Mouse (Mus musculus) 416B (cell line): ENCODE measurements around the gene Eln.
A peak's percentile ranks its signal among the peaks of the same experiment; 100 is the strongest.

ENCODE experiments used
- DNase-seq: peaks from one replicate; pipeline ENCODE4 v3.0.0; 2011; ENCODE audit warnings: low read depth

Eln gene

GRCm38 (mm10) chr5:134746890-134747511 is at the start of gene Eln:
Eln (minus strand) TSS chr5:134747323.
- no peak for DNase-seq

DNA sequence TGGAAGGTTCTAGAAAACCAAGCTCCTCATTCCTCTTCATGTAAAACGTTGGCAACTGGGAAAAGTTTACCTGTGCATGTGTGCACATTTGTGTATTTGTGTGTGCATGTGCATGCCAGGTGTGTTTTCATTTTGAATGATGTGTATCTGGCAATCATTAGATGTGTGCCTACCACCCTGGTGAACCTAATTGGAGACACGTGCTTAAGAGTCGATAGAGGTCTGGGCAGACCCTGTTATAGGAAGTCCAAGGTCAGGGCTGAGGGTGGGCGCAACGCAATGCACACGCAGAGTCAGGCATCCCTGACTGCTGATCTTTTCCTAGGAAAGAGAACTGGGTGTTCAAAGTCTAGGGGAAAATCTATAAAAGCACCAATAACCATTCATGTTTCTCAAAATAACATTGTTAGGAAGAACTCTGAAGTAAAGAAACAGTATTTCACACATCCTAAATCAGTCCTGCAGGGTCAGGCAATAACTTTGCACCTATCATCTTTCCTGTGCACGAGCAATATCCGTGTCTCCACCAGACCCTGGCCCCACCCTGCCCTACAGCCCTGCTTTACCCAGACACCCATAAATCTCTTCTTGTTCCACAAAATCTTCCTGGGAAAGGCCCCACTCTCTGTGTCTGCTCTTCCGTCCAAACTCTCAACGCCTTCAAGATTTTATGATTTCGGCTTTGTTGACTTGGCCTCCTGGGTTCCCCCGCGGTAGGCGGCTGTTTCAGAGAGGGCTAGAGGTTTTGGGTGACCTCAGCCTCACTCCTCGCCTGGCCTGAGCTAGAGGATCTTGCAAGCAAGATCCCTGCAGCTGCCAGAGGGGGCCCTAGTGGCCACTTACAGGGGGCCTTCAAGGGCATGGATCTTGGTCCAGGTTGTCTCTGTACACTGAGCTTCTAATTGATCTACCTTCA is 43.2 kb upstream of the Eln start:
- no peak for DNase-seq

DNA sequence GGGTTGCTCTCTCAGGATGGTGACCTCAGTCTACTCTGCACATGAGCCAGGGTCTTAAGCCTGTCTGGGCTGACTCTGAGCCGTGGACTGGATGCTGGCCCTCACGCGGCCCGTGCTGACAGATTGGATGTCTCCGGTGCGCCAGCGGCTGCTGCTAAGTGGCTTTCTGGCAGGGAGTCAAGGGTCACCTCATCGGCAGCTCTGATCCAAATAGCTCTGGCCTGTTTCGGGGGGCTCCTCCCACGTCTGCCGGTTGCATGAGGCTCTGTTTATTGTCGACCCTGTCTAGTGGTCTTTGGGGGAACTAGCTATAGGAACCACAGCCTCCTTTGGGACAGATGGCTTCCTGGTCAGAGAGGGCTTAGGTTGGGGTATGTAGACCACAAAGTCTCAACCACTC is 41.1 kb upstream of the Eln start:
- DNase-seq = no peak

DNA sequence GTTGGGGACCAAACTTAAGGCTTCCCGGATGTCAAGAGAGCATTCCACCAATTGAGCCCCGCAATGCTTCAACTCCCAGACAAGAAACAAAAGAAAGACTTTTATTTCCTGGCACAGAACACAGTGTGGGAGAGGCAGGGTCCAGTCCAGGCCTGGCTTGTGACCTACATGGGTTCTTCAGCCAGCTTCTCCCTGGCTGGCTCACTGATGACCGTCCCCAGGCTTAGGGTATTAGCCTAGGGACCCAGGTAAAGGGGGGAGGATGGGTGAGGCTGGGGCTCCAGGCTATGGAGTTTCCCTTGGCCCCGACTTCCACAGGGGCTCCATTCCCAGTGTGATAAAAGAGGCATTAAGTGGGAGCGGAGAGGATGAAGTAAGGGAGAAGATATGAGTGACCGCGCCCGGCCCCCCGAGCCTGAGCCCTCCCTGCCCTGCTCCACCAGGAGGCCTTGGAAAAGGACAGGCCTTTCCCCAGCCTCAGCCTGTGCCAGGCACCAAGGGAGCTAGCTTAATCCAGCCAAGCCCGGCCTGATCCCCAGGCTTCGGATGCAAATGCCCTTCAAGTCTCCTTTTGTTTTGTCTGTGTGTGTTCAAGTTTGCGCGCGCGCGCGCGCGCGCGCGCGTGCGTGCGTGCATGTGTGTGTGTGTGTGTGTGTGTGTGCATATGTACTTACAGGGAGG is 38.7 kb upstream of the Eln start:
- DNase-seq = no peak

DNA sequence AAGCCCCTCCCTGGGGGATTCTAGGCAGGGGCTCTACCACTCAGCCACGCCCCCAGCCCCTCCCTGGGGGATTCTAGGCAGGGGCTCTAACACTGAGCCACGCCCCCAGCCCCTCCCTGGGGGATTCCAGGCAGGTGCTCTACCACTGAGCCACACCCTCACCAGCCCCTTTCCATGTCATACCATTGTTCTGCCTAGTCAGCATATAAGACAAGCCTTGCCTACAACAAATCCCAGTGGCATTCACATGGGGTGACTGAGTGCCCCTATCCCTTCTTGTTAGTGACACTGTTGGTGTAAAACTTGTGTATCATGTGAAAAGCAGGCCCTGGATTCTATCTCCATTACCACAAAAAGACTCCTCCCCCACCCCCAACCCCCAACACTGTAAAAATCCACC is 36.7 kb upstream of the Eln start:
- DNase-seq = no peak

DNA sequence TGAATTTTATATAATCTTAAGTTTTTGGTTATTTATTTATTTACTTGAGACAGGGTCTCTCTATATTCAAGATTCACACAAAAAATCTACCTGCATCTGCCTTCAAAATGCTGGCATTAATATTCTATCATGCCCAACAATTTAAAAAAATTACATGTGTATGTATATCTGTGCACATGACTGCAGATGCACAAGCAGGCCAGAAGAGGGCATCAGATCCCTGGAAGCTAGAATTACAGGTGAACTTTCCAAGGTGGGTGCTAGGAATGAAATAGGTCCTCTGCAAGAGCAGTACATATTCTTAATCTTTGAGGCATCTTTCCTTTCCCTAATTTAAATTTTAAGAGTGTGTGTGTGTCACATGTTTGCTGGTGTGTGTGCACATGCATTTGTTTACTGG is 33.8 kb upstream of the Eln start:
- peak; percentile 28 for DNase-seq

- no peak for DNase-seq
Measured at GRCm38 (mm10) chr5:134780146-134780545, 33.0 kb upstream of the Eln start.

GRCm38 (mm10) chr5:134776551-134776950 is 29.4 kb upstream of the Eln start:
- no peak for DNase-seq

GRCm38 (mm10) chr5:134772522-134772921 is 25.4 kb upstream of the Eln start:
- no peak for DNase-seq

DNA sequence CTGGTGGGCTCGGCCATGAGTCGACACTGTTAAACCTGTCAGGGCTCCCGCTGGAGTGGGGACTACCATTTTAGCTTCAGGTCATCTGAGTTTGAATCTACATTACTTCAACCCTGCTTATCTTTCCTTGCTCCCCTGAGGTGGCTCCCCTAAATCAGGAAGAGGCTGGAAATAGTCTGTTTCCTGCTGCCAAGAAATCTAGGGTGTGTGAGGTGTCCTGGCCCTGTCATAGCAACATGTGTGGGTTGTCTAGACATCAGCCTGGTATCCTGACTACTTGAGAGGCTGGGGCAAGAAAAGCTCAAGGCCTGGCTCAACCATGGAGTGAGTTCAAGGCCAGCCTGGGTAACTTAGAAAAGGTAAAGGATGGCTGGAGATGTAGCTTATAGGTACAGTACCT is 24.6 kb upstream of the Eln start:
- peak; percentile 86 for DNase-seq

GRCm38 (mm10) chr5:134769181-134769580 is 22.1 kb upstream of the Eln start:
- DNase-seq = peak; percentile 98

GRCm38 (mm10) chr5:134765441-134765840 is 18.3 kb upstream of the Eln start:
- DNase-seq = no peak

DNA sequence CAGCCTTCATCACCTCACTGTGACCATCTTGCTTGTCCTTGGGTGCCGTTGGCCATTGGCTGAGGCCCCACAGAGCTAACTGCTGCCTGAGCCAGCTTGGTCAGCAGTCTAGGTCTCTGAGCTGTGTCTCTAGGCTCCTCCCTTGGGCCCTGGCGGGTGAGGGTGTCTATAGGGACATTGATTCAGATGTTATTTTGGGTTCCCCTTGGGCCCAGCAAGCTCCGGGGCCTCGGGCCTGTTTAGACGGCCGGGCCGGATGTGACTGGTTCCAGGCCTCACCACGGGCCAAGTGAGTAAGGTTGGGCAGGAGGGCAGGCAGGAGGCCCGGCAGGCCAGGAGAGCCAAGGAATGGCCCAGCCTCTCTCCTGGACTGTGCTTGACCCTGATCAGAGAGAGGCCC is 16.2 kb upstream of the Eln start:
- DNase-seq = no peak

GRCm38 (mm10) chr5:134761409-134762124 is 14.4 kb upstream of the Eln start:
- no peak for DNase-seq

- DNase-seq = no peak
Measured at GRCm38 (mm10) chr5:134756031-134756430, 8.9 kb upstream of the Eln start.

DNA sequence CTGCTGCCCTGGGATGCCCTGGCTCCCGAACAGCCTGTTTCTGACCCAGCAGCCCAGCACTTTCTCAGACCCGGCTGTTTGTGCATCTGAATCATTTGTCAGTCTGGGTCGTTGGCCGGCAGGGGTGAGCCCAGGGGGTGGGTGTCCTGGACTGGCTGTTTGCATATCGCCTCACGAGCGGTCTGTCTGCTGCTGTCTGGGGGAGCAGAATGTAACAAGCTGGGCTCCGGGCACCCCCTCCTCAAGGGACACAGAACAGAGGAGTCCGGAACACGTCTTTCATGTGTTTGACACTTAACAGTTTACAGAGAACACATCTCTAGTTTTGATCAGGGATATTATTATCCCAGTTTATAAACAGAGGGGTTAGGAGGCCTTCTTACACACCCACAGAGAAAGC is 7.0 kb upstream of the Eln start:
- DNase-seq = no peak

- DNase-seq = no peak
Measured at GRCm38 (mm10) chr5:134750469-134750868, 3.3 kb upstream of the Eln start.

DNA sequence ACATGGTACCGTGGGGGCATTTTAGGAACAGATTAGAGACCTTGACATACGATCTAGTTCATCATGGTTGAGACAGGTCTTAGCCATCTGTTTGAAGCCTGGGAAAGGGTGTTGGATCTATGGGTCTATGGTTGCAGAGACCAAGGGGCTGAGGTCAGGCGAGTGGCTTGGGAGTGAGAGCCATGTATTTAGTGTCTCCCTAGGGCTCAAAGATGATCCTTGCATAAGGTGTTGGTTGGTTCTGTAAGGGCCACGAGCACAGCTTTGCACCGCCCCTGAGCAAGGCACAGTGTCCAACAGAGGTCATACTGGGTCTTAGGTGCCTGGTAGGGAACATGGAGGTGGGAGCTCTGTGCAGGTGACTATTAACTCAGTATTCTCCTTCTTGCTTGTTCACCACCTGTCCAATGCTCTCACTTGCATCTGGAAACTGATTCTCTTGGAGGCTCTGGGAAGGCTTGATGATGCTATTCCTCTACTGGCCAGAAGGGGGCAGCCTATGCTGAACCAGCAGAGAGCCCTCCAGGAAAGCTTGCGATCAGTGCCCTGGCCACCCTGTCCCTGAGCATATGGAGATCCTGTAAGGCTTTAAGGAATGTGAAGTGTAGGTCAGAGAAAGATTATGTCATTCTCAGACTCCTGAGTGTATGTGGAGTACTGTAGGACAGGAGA is 960 bp upstream of the Eln start:
- peak; percentile 78 for DNase-seq

GRCm38 (mm10) chr5:134747512-134747893 is 380 bp upstream of the Eln start:
- DNase-seq = no peak

DNA sequence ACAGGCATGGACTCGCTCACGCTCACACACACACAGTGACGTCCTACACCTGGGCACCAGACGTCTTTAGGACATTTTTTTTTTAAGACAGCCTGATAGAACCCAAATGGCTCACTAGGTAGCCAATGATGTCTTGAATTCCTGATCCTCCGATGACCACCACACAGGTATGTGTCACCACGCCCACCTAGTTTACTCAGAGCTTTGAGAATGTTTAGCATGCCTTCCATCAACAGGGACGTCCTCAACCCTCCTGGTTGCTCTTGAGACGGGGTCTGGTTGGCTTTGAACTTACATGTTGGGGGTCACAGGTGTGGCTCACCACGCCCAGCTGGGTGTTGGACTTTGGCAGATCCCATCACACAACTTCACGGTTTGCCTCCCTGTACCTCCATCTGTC is 922 bp downstream of the Eln start:
- no peak for DNase-seq

DNA sequence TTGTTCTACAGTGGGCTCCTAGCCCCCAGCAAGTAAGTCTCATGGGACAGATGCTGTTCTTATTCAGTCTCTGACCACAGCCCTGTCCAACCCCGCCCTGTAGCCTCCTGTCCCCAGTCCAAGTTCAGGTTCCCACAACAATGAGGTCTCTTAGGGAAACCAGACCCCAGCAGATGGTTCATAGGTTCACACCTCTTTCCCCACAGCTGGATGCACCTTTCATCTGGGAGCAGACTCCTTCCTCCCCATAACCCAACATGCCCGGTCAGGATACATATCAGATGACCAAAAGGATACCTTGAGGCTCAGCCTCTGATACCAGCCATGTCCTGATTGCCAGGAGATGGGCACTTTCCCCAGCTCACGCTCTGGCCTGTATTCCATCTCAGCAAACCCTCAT is 1.3 kb downstream of the Eln start:
- no peak for DNase-seq

- no peak for DNase-seq
Measured at GRCm38 (mm10) chr5:134745000-134745399, 2.1 kb downstream of the Eln start.
